Mouse (Mus musculus): ENCODE data around the gene Vps50. TPM values are rescaled to one million over a fixed set of nuclear protein-coding genes. Genes with fewer than 3 reads are reported as not detected.

Gene Vps50
- 49.7 and 54.1 TPM in 2 replicates for polyA plus RNA-seq (2014; fragmentation: Nextera tagmentation; extraction: Ambion mirVana)

DNA sequence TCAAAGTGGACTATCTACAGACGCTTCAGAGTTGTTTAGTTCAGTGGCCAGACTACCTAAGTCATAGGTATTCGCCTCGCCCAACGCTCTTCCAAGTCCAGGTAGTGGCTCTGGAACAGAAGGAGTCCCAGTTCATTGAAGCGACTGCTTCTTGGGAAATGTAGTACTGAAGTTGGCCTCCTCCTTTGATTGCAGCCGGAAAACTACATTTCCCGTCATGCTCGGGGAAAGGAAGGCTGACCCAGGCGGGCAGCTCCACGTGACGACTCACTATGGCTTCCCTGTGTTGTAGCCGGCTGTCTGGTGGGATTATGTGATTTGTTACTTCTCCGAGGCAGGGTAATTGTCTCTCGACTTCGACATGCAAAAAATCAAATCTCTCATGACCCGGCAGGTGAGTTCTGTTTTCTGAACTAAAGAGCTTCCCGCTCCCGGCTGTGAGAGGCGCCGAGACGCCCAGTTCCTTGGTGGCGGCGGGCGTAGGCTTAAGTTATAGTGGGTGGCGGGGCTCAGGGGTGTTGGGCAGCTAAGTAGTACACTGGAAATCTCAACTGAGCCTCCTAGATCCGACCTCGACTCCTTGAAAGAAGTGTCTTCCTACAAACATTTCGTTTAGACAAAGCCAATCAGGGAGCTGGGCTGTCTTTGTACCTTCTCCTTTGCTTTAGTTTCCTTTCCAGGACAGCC, at the start of gene Vps50, which contains the start of gene Hepacam2:
TSS of gene Vps50 (plus strand) at position 221 of the 687 bp plus-strand sequence.
TSS of gene Hepacam2 (minus strand) at position 137 of the 687 bp plus-strand sequence.
- Histone ChIP-seq H3K27me3 (replicated peaks; ENCODE audit: control insufficient read depth, insufficient read depth, low read length) (no peaks in the 10 kb centered on the region), H3K9ac (ENCODE audit: low read length) (peak within 1 kb of the TSS; percentile 75), H3K4me1 (ENCODE audit: control insufficient read depth, insufficient read depth, low read length) (peaks cover 6% of the 10 kb centered on the region), H3K36me3 (ENCODE audit: control insufficient read depth, insufficient read depth, low read length) (no peaks in the 10 kb centered on the region), H3K4me2 (ENCODE audit: low read length) (peak within 1 kb of the TSS; percentile 92), H3K4me3 (ENCODE audit: low read depth, low read length) (peak within 1 kb of the TSS; percentile 61), H3K27ac (ENCODE audit: low read depth, low read length) (no peak within 1 kb of the TSS), H3K9me3 (replicated peaks; ENCODE audit: control insufficient read depth, low read length) (no peaks in the 10 kb centered on the region)
- under 1% methylated on average over 28 of the region's 28 CpGs for WGBS
- ATAC-seq = peak; percentile 100
- DNase-seq (ENCODE audit: low spot score) = peak; percentile 98

DNA sequence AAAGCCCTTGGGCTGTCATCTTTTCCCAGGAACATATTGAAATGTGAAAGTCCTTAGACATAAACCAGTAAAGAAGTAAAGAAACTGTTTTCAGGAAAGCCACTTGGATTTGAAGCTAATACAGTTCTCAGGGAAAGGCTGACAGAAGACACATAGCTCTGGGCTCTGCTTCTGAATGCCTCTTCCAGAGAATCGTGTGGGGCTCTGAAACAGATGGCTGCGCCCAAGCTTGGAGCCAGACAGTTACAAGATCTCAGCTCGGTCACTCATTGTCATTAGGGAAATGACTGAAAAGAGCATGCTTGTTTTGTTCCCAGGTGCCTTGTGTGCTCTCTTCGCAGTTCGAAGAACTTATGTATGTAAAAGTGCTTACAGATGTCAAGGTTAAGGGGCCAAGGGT, 43.8 kb upstream of the Vps50 start:
- Histone ChIP-seq H3K9me3 (replicated peaks; ENCODE audit: control insufficient read depth, low read length) (no peaks in the 10 kb centered on the region), H3K27me3 (replicated peaks; ENCODE audit: control insufficient read depth, insufficient read depth, low read length) (no peaks in the 10 kb centered on the region), H3K27ac (ENCODE audit: low read depth, low read length) (no peak overlapping the region), H3K9ac (ENCODE audit: low read length) (no peak overlapping the region), H3K4me2 (ENCODE audit: low read length) (no peak overlapping the region), H3K36me3 (ENCODE audit: control insufficient read depth, insufficient read depth, low read length) (no peaks in the 10 kb centered on the region), H3K4me1 (ENCODE audit: control insufficient read depth, insufficient read depth, low read length) (no peaks in the 10 kb centered on the region), H3K4me3 (ENCODE audit: low read depth, low read length) (no peak overlapping the region)
- DNase-seq (ENCODE audit: low spot score) (peak; percentile 6), ATAC-seq (no peak)
- WGBS = 73% methylated on average over 5 of the region's 5 CpGs

DNA sequence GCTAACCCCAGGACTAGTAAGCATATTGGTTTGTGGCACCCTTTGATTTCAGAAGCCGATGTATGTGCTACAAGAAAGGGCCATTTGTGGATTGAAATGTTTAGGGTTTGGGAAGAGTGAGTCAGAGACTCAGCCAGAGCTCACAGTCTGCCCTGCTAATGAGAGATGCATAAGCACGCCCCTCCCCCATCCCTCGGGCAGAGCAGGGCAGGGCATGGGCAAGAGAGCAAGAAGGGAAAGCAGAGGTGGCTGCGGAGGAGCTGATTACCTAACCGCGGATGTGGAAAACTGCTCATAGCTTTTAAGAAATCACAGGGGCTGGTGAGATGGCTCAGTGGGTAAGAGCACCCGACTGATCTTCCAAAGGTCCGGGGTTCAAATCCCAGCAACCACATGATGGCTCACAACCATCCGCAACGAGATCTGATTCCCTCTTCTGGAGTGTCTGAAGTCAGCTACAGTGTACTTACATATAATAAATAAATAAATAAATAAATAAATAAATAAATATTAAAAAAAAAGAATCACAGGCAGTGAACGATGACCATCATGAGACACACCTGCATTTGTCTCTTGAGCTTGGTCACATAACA, 42.1 kb upstream of the Vps50 start:
- 75% methylated on average over 11 of the region's 11 CpGs for WGBS
- DNase-seq (ENCODE audit: low spot score) (no peak), ATAC-seq (no peak)
- Histone ChIP-seq H3K4me2 (ENCODE audit: low read length) (no peak overlapping the region), H3K9me3 (replicated peaks; ENCODE audit: control insufficient read depth, low read length) (no peaks in the 10 kb centered on the region), H3K27me3 (replicated peaks; ENCODE audit: control insufficient read depth, insufficient read depth, low read length) (no peaks in the 10 kb centered on the region), H3K9ac (ENCODE audit: low read length) (no peak overlapping the region), H3K4me3 (ENCODE audit: low read depth, low read length) (no peak overlapping the region), H3K4me1 (ENCODE audit: control insufficient read depth, insufficient read depth, low read length) (no peaks in the 10 kb centered on the region), H3K27ac (ENCODE audit: low read depth, low read length) (no peak overlapping the region), H3K36me3 (ENCODE audit: control insufficient read depth, insufficient read depth, low read length) (no peaks in the 10 kb centered on the region)

DNA sequence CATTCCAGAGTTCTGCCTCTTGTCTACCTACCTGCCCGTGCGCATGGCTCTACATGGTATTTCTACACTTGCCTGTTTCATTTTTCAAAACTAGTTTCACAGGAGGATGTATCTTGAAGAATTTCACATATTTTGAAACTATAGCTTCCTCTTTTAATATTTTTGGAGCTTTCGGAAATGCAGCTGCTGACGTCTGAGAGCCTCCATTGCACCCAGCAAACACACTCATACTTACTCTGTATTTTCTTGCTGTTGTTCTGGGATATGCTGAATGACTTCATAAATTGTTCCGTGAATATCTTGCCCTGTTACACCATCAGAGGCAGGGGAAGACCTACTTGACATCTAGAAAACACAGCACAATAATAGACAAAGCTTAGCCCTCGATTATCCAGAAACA, 35.2 kb upstream of the Vps50 start:
- WGBS = 79% methylated on average over 6 of the region's 6 CpGs
- Histone ChIP-seq H3K9me3 (replicated peaks; ENCODE audit: control insufficient read depth, low read length) (no peaks in the 10 kb centered on the region), H3K9ac (ENCODE audit: low read length) (no peak overlapping the region), H3K27me3 (replicated peaks; ENCODE audit: control insufficient read depth, insufficient read depth, low read length) (no peaks in the 10 kb centered on the region), H3K27ac (ENCODE audit: low read depth, low read length) (no peak overlapping the region), H3K4me1 (ENCODE audit: control insufficient read depth, insufficient read depth, low read length) (no peaks in the 10 kb centered on the region), H3K4me3 (ENCODE audit: low read depth, low read length) (no peak overlapping the region), H3K36me3 (ENCODE audit: control insufficient read depth, insufficient read depth, low read length) (no peaks in the 10 kb centered on the region), H3K4me2 (ENCODE audit: low read length) (no peak overlapping the region)
- DNase-seq (ENCODE audit: low spot score) = no peak
- ATAC-seq = no peak

DNA sequence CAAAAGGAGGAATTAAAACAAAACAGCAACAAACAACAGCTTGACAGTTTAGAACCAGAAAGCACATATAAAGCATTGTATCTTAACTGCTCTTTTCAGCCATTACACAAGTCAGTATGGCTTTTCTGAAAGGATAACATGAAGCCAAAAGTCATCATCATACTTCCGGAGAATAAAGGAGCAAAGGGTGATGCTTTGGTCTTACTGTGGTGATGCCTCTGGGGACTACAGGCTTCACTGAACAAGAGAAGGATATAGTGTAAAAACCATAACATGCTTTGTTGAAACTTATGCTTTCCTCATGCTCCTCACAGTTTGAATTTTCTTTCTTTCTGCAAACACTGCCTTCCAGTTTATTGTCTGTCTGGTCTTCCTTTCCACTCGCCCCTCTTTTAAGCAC, 34.6 kb upstream of the Vps50 start:
- Histone ChIP-seq H3K27ac (ENCODE audit: low read depth, low read length) (no peak overlapping the region), H3K4me2 (ENCODE audit: low read length) (no peak overlapping the region), H3K27me3 (replicated peaks; ENCODE audit: control insufficient read depth, insufficient read depth, low read length) (no peaks in the 10 kb centered on the region), H3K9ac (ENCODE audit: low read length) (no peak overlapping the region), H3K4me3 (ENCODE audit: low read depth, low read length) (no peak overlapping the region), H3K4me1 (ENCODE audit: control insufficient read depth, insufficient read depth, low read length) (no peaks in the 10 kb centered on the region), H3K36me3 (ENCODE audit: control insufficient read depth, insufficient read depth, low read length) (no peaks in the 10 kb centered on the region), H3K9me3 (replicated peaks; ENCODE audit: control insufficient read depth, low read length) (no peaks in the 10 kb centered on the region)
- WGBS = 92% methylated on average over 2 of the region's 2 CpGs
- ATAC-seq (no peak), DNase-seq (ENCODE audit: low spot score) (no peak)

DNA sequence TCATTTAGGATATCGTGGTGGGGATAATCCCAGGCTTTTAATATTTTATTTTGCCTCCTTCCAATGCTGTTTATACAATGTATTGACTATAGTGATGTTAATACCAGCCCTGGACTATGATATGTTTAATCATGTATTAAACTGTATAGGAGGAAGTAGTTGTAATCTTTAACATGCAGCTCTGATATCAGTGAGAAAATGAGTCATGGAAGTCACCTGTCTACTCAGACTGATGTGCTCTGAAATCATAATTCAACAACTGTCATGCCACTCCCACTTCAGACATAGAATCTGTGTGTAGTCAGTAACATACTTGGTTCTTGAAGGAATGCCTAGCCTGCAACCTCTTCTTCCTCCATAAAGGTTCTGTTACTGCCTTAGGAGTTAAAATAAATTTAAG, 29.6 kb upstream of the Vps50 start:
- Histone ChIP-seq H3K4me2 (ENCODE audit: low read length) (no peak overlapping the region), H3K36me3 (ENCODE audit: control insufficient read depth, insufficient read depth, low read length) (no peaks in the 10 kb centered on the region), H3K27me3 (replicated peaks; ENCODE audit: control insufficient read depth, insufficient read depth, low read length) (no peaks in the 10 kb centered on the region), H3K9ac (ENCODE audit: low read length) (no peak overlapping the region), H3K4me3 (ENCODE audit: low read depth, low read length) (no peak overlapping the region), H3K9me3 (replicated peaks; ENCODE audit: control insufficient read depth, low read length) (no peaks in the 10 kb centered on the region), H3K4me1 (ENCODE audit: control insufficient read depth, insufficient read depth, low read length) (no peaks in the 10 kb centered on the region), H3K27ac (ENCODE audit: low read depth, low read length) (no peak overlapping the region)
- DNase-seq (ENCODE audit: low spot score) (no peak), ATAC-seq (no peak)
- 64% methylated on average over 1 of the region's 1 CpGs for WGBS

DNA sequence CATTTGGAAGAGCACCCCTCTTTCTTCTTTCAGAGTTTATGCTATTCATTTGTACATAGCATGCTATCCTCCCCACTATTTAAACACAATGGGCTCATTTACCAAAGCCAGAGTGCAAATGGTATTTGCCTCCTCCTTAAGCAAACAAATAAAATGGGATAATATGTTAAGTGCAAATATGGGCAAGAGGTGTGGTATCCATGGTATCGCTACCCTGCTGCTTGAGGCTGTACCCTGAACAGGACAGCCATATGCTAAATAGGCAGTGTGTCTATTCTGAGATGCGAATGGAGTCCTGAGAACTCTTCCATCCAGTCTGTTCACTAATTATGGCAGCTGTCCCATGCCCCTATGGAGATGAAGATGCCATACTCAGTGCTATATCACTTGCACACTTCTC, 27.5 kb upstream of the Vps50 start:
- Histone ChIP-seq H3K9me3 (replicated peaks; ENCODE audit: control insufficient read depth, low read length) (no peaks in the 10 kb centered on the region), H3K27me3 (replicated peaks; ENCODE audit: control insufficient read depth, insufficient read depth, low read length) (no peaks in the 10 kb centered on the region), H3K27ac (ENCODE audit: low read depth, low read length) (no peak overlapping the region), H3K4me3 (ENCODE audit: low read depth, low read length) (no peak overlapping the region), H3K4me1 (ENCODE audit: control insufficient read depth, insufficient read depth, low read length) (no peaks in the 10 kb centered on the region), H3K9ac (ENCODE audit: low read length) (no peak overlapping the region), H3K4me2 (ENCODE audit: low read length) (no peak overlapping the region), H3K36me3 (ENCODE audit: control insufficient read depth, insufficient read depth, low read length) (no peaks in the 10 kb centered on the region)
- WGBS = 77% methylated on average over 2 of the region's 2 CpGs
- DNase-seq (ENCODE audit: low spot score) (no peak), ATAC-seq (no peak)

DNA sequence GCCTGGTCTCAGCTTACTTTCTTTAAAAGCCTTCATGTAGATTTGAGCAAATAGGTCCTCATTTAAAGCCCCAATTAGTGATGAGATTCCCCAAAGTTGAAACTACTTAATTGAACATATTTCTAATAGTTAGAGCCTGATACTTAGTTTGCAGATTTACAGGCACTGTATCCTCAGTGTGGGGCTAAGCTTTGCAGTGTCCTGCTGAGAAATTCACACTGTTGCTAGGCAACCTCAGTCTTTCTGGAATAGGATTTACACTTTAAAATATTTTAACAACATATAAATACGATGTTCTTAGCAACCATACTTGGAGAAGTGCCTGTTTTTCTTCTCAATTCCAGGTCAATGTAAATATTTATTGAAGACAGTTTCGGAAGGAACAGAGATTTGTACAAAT, 21.9 kb upstream of the Vps50 start:
- no peaks in the 10 kb centered on the region for H3K27me3 ChIP-seq (replicated peaks; ENCODE audit: control insufficient read depth, insufficient read depth, low read length)
- H3K4me3 ChIP-seq (ENCODE audit: low read depth, low read length) = no peak overlapping the region
- H3K4me1 ChIP-seq (ENCODE audit: control insufficient read depth, insufficient read depth, low read length) = no peaks in the 10 kb centered on the region
- no peaks in the 10 kb centered on the region for H3K9me3 ChIP-seq (replicated peaks; ENCODE audit: control insufficient read depth, low read length)
- DNase-seq (ENCODE audit: low spot score) (no peak), ATAC-seq (no peak)
- no peak overlapping the region for H3K27ac ChIP-seq (ENCODE audit: low read depth, low read length)
- no peak overlapping the region for H3K4me2 ChIP-seq (ENCODE audit: low read length)
- no peaks in the 10 kb centered on the region for H3K36me3 ChIP-seq (ENCODE audit: control insufficient read depth, insufficient read depth, low read length)
- H3K9ac ChIP-seq (ENCODE audit: low read length) = no peak overlapping the region
- 41% methylated on average over 2 of the region's 2 CpGs for WGBS

DNA sequence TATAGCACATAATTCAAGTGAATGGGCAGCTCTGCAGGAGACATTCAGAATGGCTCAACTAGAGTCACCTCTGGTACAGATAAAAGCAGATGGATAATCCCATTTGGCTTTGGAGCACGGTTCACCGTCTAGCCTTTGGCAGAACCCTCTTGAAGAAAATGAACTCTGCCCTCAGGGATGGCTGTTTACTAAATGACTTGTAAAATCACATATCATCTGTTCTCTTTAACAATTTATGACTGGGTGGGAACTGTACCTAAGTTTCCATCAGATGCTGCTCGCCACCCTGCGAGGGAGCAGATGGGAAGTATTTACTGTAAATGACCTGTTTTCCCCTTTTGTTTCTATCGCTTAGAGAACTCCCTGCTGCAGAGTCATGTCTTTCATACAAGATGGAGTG, 18.3 kb upstream of the Vps50 start:
- no peaks in the 10 kb centered on the region for H3K27me3 ChIP-seq (replicated peaks; ENCODE audit: control insufficient read depth, insufficient read depth, low read length)
- 64% methylated on average over 5 of the region's 5 CpGs for WGBS
- DNase-seq (ENCODE audit: low spot score) (no peak), ATAC-seq (no peak)
- H3K9me3 ChIP-seq (replicated peaks; ENCODE audit: control insufficient read depth, low read length) = no peaks in the 10 kb centered on the region
- H3K4me1 ChIP-seq (ENCODE audit: control insufficient read depth, insufficient read depth, low read length) = no peaks in the 10 kb centered on the region
- H3K27ac ChIP-seq (ENCODE audit: low read depth, low read length) = no peak overlapping the region
- H3K36me3 ChIP-seq (ENCODE audit: control insufficient read depth, insufficient read depth, low read length) = no peaks in the 10 kb centered on the region
- no peak overlapping the region for H3K4me2 ChIP-seq (ENCODE audit: low read length)
- no peak overlapping the region for H3K4me3 ChIP-seq (ENCODE audit: low read depth, low read length)
- no peak overlapping the region for H3K9ac ChIP-seq (ENCODE audit: low read length)
